ENCODE assay signal across 23 mouse cellular contexts in genomic region chr6:97370947-97371346, GRCm38 (mm10).
A peak's percentile ranks its signal among the peaks of the same experiment; 100 is the strongest.
DNase-seq lines count a peak whose midpoint lies in the region; ATAC-seq and TF ChIP-seq lines count a peak whose summit lies in the region.
"Had no signal": no experiment of that assay in that cellular context is flagged by ENCODE, and none has a peak within 500 bp of the region (broad histone marks: within the 10 kb centered on the region; RNA-seq: fewer than 3 reads in every experiment).

No protein-coding gene starts in this region.

- no peaks in the 10 kb centered on the region for H3K27me3 ChIP-seq in embryonic facial prominence, embryonic 11.5 days (ENCODE audit: control insufficient read depth, insufficient read depth, low read length)
- H3K27me3 ChIP-seq in embryonic facial prominence, embryonic 10.5 days (replicated peaks; ENCODE audit: low read depth, poor library complexity, severe bottlenecking): no peaks in the 10 kb centered on the region
- H3K27me3 ChIP-seq in lung, postnatal 0 days (replicated peaks; ENCODE audit: insufficient read depth, low read length): no peaks in the 10 kb centered on the region
- H3K27me3 ChIP-seq: forebrain, embryonic 15.5 days; hindbrain, embryonic 13.5 days; Patski had no signal

- no peaks in the 10 kb centered on the region for H3K9me3 ChIP-seq in embryonic facial prominence, embryonic 11.5 days (replicated peaks; ENCODE audit: control insufficient read depth, low read length)
- no peaks in the 10 kb centered on the region for H3K9me3 ChIP-seq in embryonic facial prominence, embryonic 10.5 days
- no peaks in the 10 kb centered on the region for H3K9me3 ChIP-seq in lung, postnatal 0 days (ENCODE audit: low read length)
- H3K9me3 ChIP-seq: forebrain, embryonic 10.5 days; forebrain, embryonic 15.5 days; hindbrain, embryonic 10.5 days; hindbrain, embryonic 13.5 days had no signal

- no peak overlapping the region for H3K9ac ChIP-seq in embryonic facial prominence, embryonic 11.5 days (replicated peaks; ENCODE audit: low read length)
- H3K9ac ChIP-seq in lung, postnatal 0 days (replicated peaks; ENCODE audit: low read depth): no peak overlapping the region
- H3K9ac ChIP-seq: forebrain, embryonic 15.5 days; hindbrain, embryonic 13.5 days had no signal

- TF ChIP-seq CTCF in lung, postnatal 0 days (IDR thresholded peaks at IDR 0.05): no peak
- no peak for TF ChIP-seq CTCF in lung, adult 2 months (IDR thresholded peaks at IDR 0.05; ENCODE audit: insufficient read depth, low read length)

- H3K4me2 ChIP-seq in embryonic facial prominence, embryonic 11.5 days (ENCODE audit: low read depth, low read length): no peak overlapping the region
- no peak overlapping the region for H3K4me2 ChIP-seq in lung, postnatal 0 days (replicated peaks; ENCODE audit: low read depth, low read length)
- H3K4me2 ChIP-seq: forebrain, embryonic 15.5 days; heart, embryonic 11.5 days; hindbrain, embryonic 13.5 days had no signal

- H3K36me3 ChIP-seq in embryonic facial prominence, embryonic 11.5 days (replicated peaks; ENCODE audit: control insufficient read depth, insufficient read depth, low read depth, low read length): no peaks in the 10 kb centered on the region
- H3K36me3 ChIP-seq in embryonic facial prominence, embryonic 10.5 days (replicated peaks): no peaks in the 10 kb centered on the region
- no peaks in the 10 kb centered on the region for H3K36me3 ChIP-seq in lung, postnatal 0 days (ENCODE audit: insufficient read depth, low read length)
- H3K36me3 ChIP-seq: forebrain, embryonic 15.5 days; hindbrain, embryonic 10.5 days; hindbrain, embryonic 13.5 days had no signal

- TF ChIP-seq EP300 in lung, postnatal 0 days (IDR thresholded peaks at IDR 0.05): no peak

- peak; percentile 19 for DNase-seq in embryonic facial prominence, embryonic 11.5 days (ENCODE audit: low spot score)
- DNase-seq in embryonic facial prominence, embryonic 10.5 days (ENCODE audit: low spot score): no peak
- DNase-seq in lung, postnatal 0 days (ENCODE audit: low spot score): no peak
- DNase-seq in lung, adult 2 months: no peak
- peak; percentile 15 for DNase-seq in thymus, postnatal 0 days (ENCODE audit: low spot score)
- DNase-seq in thymus, postnatal 36 days: no peak
- DNase-seq in MN1 (ENCODE audit: low spot score): no peak
- DNase-seq in layer of hippocampus, postnatal 10 days (ENCODE audit: low spot score in 2 of 2): no peak
- DNase-seq: adrenal gland, postnatal 10 days; adrenal gland, postnatal 36 days; cerebellum, adult 11 months; cerebellum, adult 2 months; cerebellum, adult 9-11 months; cerebellum, postnatal 25 days; gastrocnemius, postnatal 10 days; gastrocnemius, postnatal 36 days had no signal

- no peak for ATAC-seq in embryonic facial prominence, embryonic 11.5 days (replicated peaks; ENCODE audit: insufficient number of reproducible peaks, low FRiP score, low TSS enrichment, low read depth)
- peak; percentile 19; the same call in 1 of the 2 replicates for ATAC-seq in lung, postnatal 0 days
- ATAC-seq: forebrain, embryonic 15.5 days; hindbrain, embryonic 16.5 days; Patski had no signal

- no peak overlapping the region for H3K27ac ChIP-seq in embryonic facial prominence, embryonic 11.5 days (replicated peaks; ENCODE audit: low read depth, low read length)
- no peak overlapping the region for H3K27ac ChIP-seq in embryonic facial prominence, embryonic 10.5 days (replicated peaks)
- H3K27ac ChIP-seq in lung, postnatal 0 days (ENCODE audit: low read length): no peak overlapping the region
- H3K27ac ChIP-seq: forebrain, embryonic 10.5 days; forebrain, embryonic 15.5 days; hindbrain, embryonic 10.5 days had no signal

- no peak overlapping the region for H3K4me3 ChIP-seq in embryonic facial prominence, embryonic 11.5 days (ENCODE audit: low read depth, low read length)
- H3K4me3 ChIP-seq in embryonic facial prominence, embryonic 10.5 days: no peak overlapping the region
- H3K4me3 ChIP-seq in lung, postnatal 0 days (ENCODE audit: low read depth, low read length): no peak overlapping the region
- H3K4me3 ChIP-seq in lung, adult 2 months (replicated peaks; ENCODE audit: extremely low read depth, low read depth, low read length): no peak overlapping the region
- H3K4me3 ChIP-seq: forebrain, embryonic 10.5 days; forebrain, embryonic 15.5 days; hindbrain, embryonic 10.5 days; hindbrain, embryonic 13.5 days had no signal

- 50% methylated on average over 2 of the region's 2 CpGs for WGBS in embryonic facial prominence, embryonic 11.5 days
- 55% methylated on average over 2 of the region's 2 CpGs for WGBS in embryonic facial prominence, embryonic 10.5 days
- 41% methylated on average over 2 of the region's 2 CpGs for WGBS in lung, postnatal 0 days
- WGBS in lung, adult 2 months: 45% methylated on average over 2 of the region's 2 CpGs

- no peaks in the 10 kb centered on the region; the same call in 1 of the 2 replicates for H3K4me1 ChIP-seq in embryonic facial prominence, embryonic 11.5 days (ENCODE audit: control insufficient read depth, insufficient read depth, low read length)
- H3K4me1 ChIP-seq in embryonic facial prominence, embryonic 10.5 days: peaks cover 10% of the 10 kb centered on the region
- H3K4me1 ChIP-seq in lung, postnatal 0 days (ENCODE audit: insufficient read depth, low read depth, low read length): no peaks in the 10 kb centered on the region
- no peaks in the 10 kb centered on the region; the same call in 1 of the 2 replicates for H3K4me1 ChIP-seq in lung, adult 2 months (ENCODE audit: control insufficient read depth, insufficient read depth, low read length)

- TF ChIP-seq POLR2A in lung, adult 2 months (IDR thresholded peaks at IDR 0.05; ENCODE audit: borderline replicate concordance, extremely low read depth, low read depth, low read length): no peak

Comparison
In these comparisons a context has a peak if more than half of its experiments do, and no peak if none do; other contexts are left out.
1. DNase-seq: peak in embryonic facial prominence, embryonic 11.5 days (single experiment) and thymus, postnatal 0 days (single experiment); none in embryonic facial prominence, embryonic 10.5 days (single experiment), lung, postnatal 0 days (single experiment), lung, adult 2 months (single experiment), thymus, postnatal 36 days (0 of 2), MN1 (single experiment) and layer of hippocampus, postnatal 10 days (0 of 2).